In genomic region chr19:4051741-4052515, GRCm38 (mm10) we compare ENCODE assay signal across 9 mouse cellular contexts. TPM values are rescaled to one million over a fixed set of nuclear protein-coding genes. Genes with fewer than 3 reads are reported as not detected.
DNase-seq lines count a peak whose midpoint lies in the region; ATAC-seq and TF ChIP-seq lines count a peak whose summit lies in the region.
"Had no signal": no experiment of that assay in that cellular context is flagged by ENCODE, and none has a peak within 500 bp of the region (broad histone marks: within the 10 kb centered on the region; RNA-seq: fewer than 3 reads in every experiment).

No protein-coding gene starts in this region.

- WGBS in lung, postnatal 0 days: 50% methylated on average over 10 of the region's 10 CpGs

- H3K36me3 ChIP-seq in lung, postnatal 0 days (ENCODE audit: insufficient read depth, low read length): no peaks in the 10 kb centered on the region

- DNase-seq in heart, adult 11 months: peak; percentile 94
- no peak for DNase-seq in heart, postnatal 25 days (ENCODE audit: low spot score)
- DNase-seq in A20 (ENCODE audit: low read depth, low spot score): peak; percentile 60
- DNase-seq in embryo, embryonic 10 days (ENCODE audit: low spot score): peak; percentile 83
- DNase-seq in induced T-regulatory cell, adult 2 months (ENCODE audit: low read depth): peak; percentile 90
- peak; percentile 68 for DNase-seq in lung, postnatal 0 days (ENCODE audit: low spot score)
- DNase-seq in spleen, postnatal 4 days (ENCODE audit: low spot score in 2 of 2): peak; percentile 75 to 94

- no peak overlapping the region for H3K4me3 ChIP-seq in lung, postnatal 0 days (ENCODE audit: low read depth, low read length)

- no peak overlapping the region for H3K4me2 ChIP-seq in lung, postnatal 0 days (replicated peaks; ENCODE audit: low read depth, low read length)

- intact Hi-C loops in heart, postnatal 25 days (cut with DNase I): no loop called here

- H3K9ac ChIP-seq in lung, postnatal 0 days (replicated peaks; ENCODE audit: low read depth): no peak overlapping the region

- TF ChIP-seq CTCF in lung, postnatal 0 days (IDR thresholded peaks at IDR 0.05): peak; percentile 90

- no peak overlapping the region for H3K27ac ChIP-seq in lung, postnatal 0 days (ENCODE audit: low read length)

- H3K9me3 ChIP-seq in lung, postnatal 0 days (ENCODE audit: low read length): no peaks in the 10 kb centered on the region

- no peaks in the 10 kb centered on the region for H3K27me3 ChIP-seq in lung, postnatal 0 days (replicated peaks; ENCODE audit: insufficient read depth, low read length)

- TF ChIP-seq EP300 in lung, postnatal 0 days (IDR thresholded peaks at IDR 0.05): no peak

- no peaks in the 10 kb centered on the region for H3K4me1 ChIP-seq in lung, postnatal 0 days (ENCODE audit: insufficient read depth, low read depth, low read length)

- ATAC-seq in activated CD4-positive, CD25-positive, alpha-beta regulatory T cell, adult 4 months: peak; percentile 55
- ATAC-seq in lung, postnatal 0 days: no peak

RNA-seq across cellular contexts. Expression of gene Gstp2, which starts 6.1 kb away (rescaled TPM):
- 100 to 1,000 TPM in 1 of 2 experiments, 10 to 100 TPM in 1; 87.8 to 116 TPM for total RNA-seq in heart, postnatal 25 days (2021)
- polyA plus RNA-seq in activated CD4-positive, CD25-positive, alpha-beta regulatory T cell, adult 4 months (2017; shearing (Covaris generic)): 10 to 100 TPM; 11.1 to 23.5 TPM
- 6.3 and 7.3 TPM in 2 replicates for polyA plus RNA-seq in lung, postnatal 0 days (2015; fragmentation: Nextera tagmentation; extraction: Ambion mirVana)

RNA-seq across cellular contexts. Expression of gene Gstp3, which starts 7.4 kb away (rescaled TPM):
- not detected for total RNA-seq in heart, postnatal 25 days (2021)
- 100 to 1,000 TPM; 202 to 218 TPM for polyA plus RNA-seq in activated CD4-positive, CD25-positive, alpha-beta regulatory T cell, adult 4 months (2017; shearing (Covaris generic))
- polyA plus RNA-seq in lung, postnatal 0 days (2015; fragmentation: Nextera tagmentation; extraction: Ambion mirVana): 6.5 and 6.9 TPM in 2 replicates
- total RNA-seq: layer of hippocampus, postnatal 36 days had no signal

RNA-seq across cellular contexts. Expression of gene Gstp1, which starts 14.1 kb away (rescaled TPM):
- 100 to 1,000 TPM; 321 to 327 TPM for total RNA-seq in heart, postnatal 25 days (2021)
- polyA plus RNA-seq in activated CD4-positive, CD25-positive, alpha-beta regulatory T cell, adult 4 months (2017; shearing (Covaris generic)): 100 to 1,000 TPM; 481 to 485 TPM
- 273 and 288 TPM in 2 replicates for polyA plus RNA-seq in lung, postnatal 0 days (2015; fragmentation: Nextera tagmentation; extraction: Ambion mirVana)

RNA-seq across cellular contexts. Expression of gene Cabp2, which starts 29.4 kb away (rescaled TPM):
- total RNA-seq in heart, postnatal 25 days (2021): not detected
- polyA plus RNA-seq in activated CD4-positive, CD25-positive, alpha-beta regulatory T cell, adult 4 months (2017; shearing (Covaris generic)): not detected
- not detected in 2 replicates for polyA plus RNA-seq in lung, postnatal 0 days (2015; fragmentation: Nextera tagmentation; extraction: Ambion mirVana)
- total RNA-seq: layer of hippocampus, postnatal 36 days had no signal

RNA-seq across cellular contexts. Expression of gene Ndufv1, which starts 39.3 kb away (rescaled TPM):
- 1,000 to 10,000 TPM; 1,136 to 1,167 TPM for total RNA-seq in heart, postnatal 25 days (2021)
- 100 to 1,000 TPM; 129 to 134 TPM for polyA plus RNA-seq in activated CD4-positive, CD25-positive, alpha-beta regulatory T cell, adult 4 months (2017; shearing (Covaris generic))
- polyA plus RNA-seq in lung, postnatal 0 days (2015; fragmentation: Nextera tagmentation; extraction: Ambion mirVana): 130 and 152 TPM in 2 replicates

Comparison
In these comparisons a context has a peak if more than half of its experiments do, and no peak if none do; other contexts are left out.
1. RNA of gene Gstp3, which starts 7.4 kb away (polyA plus RNA-seq): 202 to 218 TPM in activated CD4-positive, CD25-positive, alpha-beta regulatory T cell, adult 4 months; 6.5 to 6.9 TPM in lung, postnatal 0 days; every median in the first group is over 10 times any median in the second.